Mouse (Mus musculus): ENCODE results near the gene Reep3. TPM values are rescaled to one million over a fixed set of nuclear protein-coding genes. Genes with fewer than 3 reads are reported as not detected.

Gene Reep3
- polyA plus RNA-seq, 1 experiment: 22.6 TPM

GRCm38 (mm10) chr10:67111044-67111798 lies 14.5 kb upstream of the Reep3 start:
- DNase-seq (ENCODE audit: extremely low spot score in 1 of 2, low spot score in 1 of 2): no peak

GRCm38 (mm10) chr10:67109635-67110034 lies 12.9 kb upstream of the Reep3 start:
- no peak for DNase-seq (ENCODE audit: extremely low spot score in 1 of 2, low spot score in 1 of 2)

- DNase-seq (ENCODE audit: extremely low spot score in 1 of 2, low spot score in 1 of 2): no peak
Measured at GRCm38 (mm10) chr10:67108096-67108495, 11.4 kb upstream of the Reep3 start.

GRCm38 (mm10) chr10:67107017-67107761 lies 10.4 kb upstream of the Reep3 start:
- no peak for DNase-seq (ENCODE audit: extremely low spot score in 1 of 2, low spot score in 1 of 2)

GRCm38 (mm10) chr10:67106400-67106799 lies 9.7 kb upstream of the Reep3 start:
- DNase-seq (ENCODE audit: extremely low spot score in 1 of 2, low spot score in 1 of 2): no peak

GRCm38 (mm10) chr10:67105331-67106217 lies 8.8 kb upstream of the Reep3 start:
- DNase-seq (ENCODE audit: extremely low spot score in 1 of 2, low spot score in 1 of 2): no peak

- DNase-seq (ENCODE audit: extremely low spot score in 1 of 2, low spot score in 1 of 2): no peak
Measured at GRCm38 (mm10) chr10:67104543-67104942, 7.8 kb upstream of the Reep3 start.

GRCm38 (mm10) chr10:67100831-67101251 lies 4.1 kb upstream of the Reep3 start:
- DNase-seq (ENCODE audit: extremely low spot score in 1 of 2, low spot score in 1 of 2): peak in 1 of 2 experiments; percentile 64

- no peak for DNase-seq (ENCODE audit: extremely low spot score in 1 of 2, low spot score in 1 of 2)
Measured at GRCm38 (mm10) chr10:67100011-67100661, 3.4 kb upstream of the Reep3 start.

GRCm38 (mm10) chr10:67099183-67099929 lies 2.6 kb upstream of the Reep3 start:
- no peak for DNase-seq (ENCODE audit: extremely low spot score in 1 of 2, low spot score in 1 of 2)

- DNase-seq (ENCODE audit: extremely low spot score in 1 of 2, low spot score in 1 of 2): peak in 1 of 2 experiments; percentile 71
Measured at GRCm38 (mm10) chr10:67098408-67099050, 1.8 kb upstream of the Reep3 start.

- no peak for DNase-seq (ENCODE audit: extremely low spot score in 1 of 2, low spot score in 1 of 2)
Measured at GRCm38 (mm10) chr10:67097437-67098150, 849 bp upstream of the Reep3 start.

GRCm38 (mm10) chr10:67095798-67096620 lies 736 bp downstream of the Reep3 start, which contains the start of gene Jmjd1c:
Jmjd1c (plus strand) TSS chr10:67096125.
- peak; percentile 59 to 86 for DNase-seq (ENCODE audit: extremely low spot score in 1 of 2, low spot score in 1 of 2)

- no peak for DNase-seq (ENCODE audit: extremely low spot score in 1 of 2, low spot score in 1 of 2)
Measured at GRCm38 (mm10) chr10:67094922-67095321, 1.8 kb downstream of the Reep3 start.

- DNase-seq (ENCODE audit: extremely low spot score in 1 of 2, low spot score in 1 of 2): no peak
Measured at GRCm38 (mm10) chr10:67090611-67091010, 6.1 kb downstream of the Reep3 start.

- no peak for DNase-seq (ENCODE audit: extremely low spot score in 1 of 2, low spot score in 1 of 2)
Measured at GRCm38 (mm10) chr10:67087447-67088226, 9.1 kb downstream of the Reep3 start.

GRCm38 (mm10) chr10:67085916-67086315 lies 10.8 kb downstream of the Reep3 start:
- no peak for DNase-seq (ENCODE audit: extremely low spot score in 1 of 2, low spot score in 1 of 2)
